In the genomic region with DNA sequence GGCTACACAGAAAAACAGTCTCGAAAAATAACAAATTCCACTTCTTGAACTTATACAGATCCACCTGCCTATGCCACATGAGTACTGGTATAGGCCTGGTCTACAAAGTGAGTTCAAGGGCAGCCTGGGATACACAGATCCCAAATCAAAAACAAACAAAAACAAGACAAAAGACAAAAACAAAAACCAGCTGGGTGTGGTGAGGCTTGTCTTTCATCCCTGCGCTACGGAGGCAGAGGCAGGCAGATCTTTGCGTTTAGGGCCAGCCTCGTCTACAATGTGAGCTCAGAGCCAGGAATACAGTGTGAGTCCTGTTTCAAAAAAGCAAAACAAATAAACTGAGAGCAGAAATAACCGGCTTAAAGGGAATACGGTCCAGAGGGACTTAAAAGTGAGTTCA, we compare ENCODE assay signal across 7 mouse cellular contexts. TPM values are rescaled to one million over a fixed set of nuclear protein-coding genes. Genes with fewer than 3 reads are reported as not detected.
DNase-seq lines count a peak whose midpoint lies in the region; ATAC-seq and TF ChIP-seq lines count a peak whose summit lies in the region.

No protein-coding gene starts in this region.

- no peak for ATAC-seq in liver, embryonic 12.5 days

- no peak for DNase-seq in testis, postnatal 14 days (ENCODE audit: low spot score)
- no peak for DNase-seq in forebrain, embryonic 10.5 days (ENCODE audit: extremely low spot score, low spot score)
- DNase-seq in yolk sac, embryonic 10.5 days (ENCODE audit: low spot score), result peak; percentile 11
- DNase-seq in urinary bladder, adult 2 months (ENCODE audit: low spot score), result no peak
- DNase-seq in ovary, postnatal 14 days (ENCODE audit: low spot score), result no peak

- H3K27me3 ChIP-seq in testis, adult 2 months (ENCODE audit: control insufficient read depth, insufficient read depth, low read length), result no peaks in the 10 kb centered on the region
- H3K27me3 ChIP-seq in forebrain, embryonic 10.5 days (ENCODE audit: poor library complexity, severe bottlenecking), result no peaks in the 10 kb centered on the region
- no peaks in the 10 kb centered on the region for H3K27me3 ChIP-seq in liver, embryonic 12.5 days (replicated peaks)

- H3K9ac ChIP-seq in liver, embryonic 12.5 days, result peak overlapping the region; percentile 65

- 64% methylated on average over 7 of the region's 7 CpGs for WGBS in forebrain, embryonic 10.5 days
- 49% methylated on average over 7 of the region's 7 CpGs for WGBS in liver, embryonic 12.5 days (ENCODE audit: insufficient replicate concordance)

- H3K4me3 ChIP-seq in testis, adult 2 months (ENCODE audit: control insufficient read depth, low read depth, low read length), result peak overlapping the region; percentile 87
- peak overlapping the region; percentile 72 for H3K4me3 ChIP-seq in forebrain, embryonic 10.5 days
- peak overlapping the region; percentile 94 for H3K4me3 ChIP-seq in liver, embryonic 12.5 days

- peaks cover 5% of the 10 kb centered on the region; the same call in 1 of the 2 replicates for H3K4me1 ChIP-seq in testis, adult 2 months (ENCODE audit: control insufficient read depth, insufficient read depth, low read length)
- H3K4me1 ChIP-seq in forebrain, embryonic 10.5 days, result peaks cover 22% of the 10 kb centered on the region
- peaks cover 29% of the 10 kb centered on the region for H3K4me1 ChIP-seq in liver, embryonic 12.5 days

- no peaks in the 10 kb centered on the region; the same call in 1 of the 2 replicates for H3K36me3 ChIP-seq in testis, adult 2 months (ENCODE audit: control insufficient read depth, insufficient read depth, low read length)
- H3K36me3 ChIP-seq in forebrain, embryonic 10.5 days (replicated peaks), result peaks cover 26% of the 10 kb centered on the region
- peaks cover 30% of the 10 kb centered on the region for H3K36me3 ChIP-seq in liver, embryonic 12.5 days

- peak overlapping the region; percentile 85 for H3K27ac ChIP-seq in testis, adult 2 months (ENCODE audit: control insufficient read depth, insufficient read depth, low read depth, low read length)
- peak overlapping the region; percentile 92 for H3K27ac ChIP-seq in forebrain, embryonic 10.5 days
- H3K27ac ChIP-seq in liver, embryonic 12.5 days, result peak overlapping the region; percentile 78

- H3K4me2 ChIP-seq in liver, embryonic 12.5 days, result peak overlapping the region; percentile 81

- no peak for TF ChIP-seq POLR2A in testis, adult 2 months (IDR thresholded peaks at IDR 0.05; ENCODE audit: control insufficient read depth, low read depth, low read length)

- no peaks in the 10 kb centered on the region for H3K9me3 ChIP-seq in forebrain, embryonic 10.5 days
- H3K9me3 ChIP-seq in liver, embryonic 12.5 days (replicated peaks), result no peaks in the 10 kb centered on the region

- TF ChIP-seq CTCF in testis, adult 2 months (IDR thresholded peaks at IDR 0.05; ENCODE audit: control insufficient read depth, insufficient read depth, insufficient replicate concordance, low read depth, low read length), result no peak

RNA-seq across cellular contexts. Expression of gene Selenok, which starts 0.5 kb away (rescaled TPM):
- 67.0 and 94.4 TPM in 2 replicates for polyA plus RNA-seq in testis, adult 2 months (2012; rRNA removed)
- polyA plus RNA-seq in forebrain, embryonic 10.5 days (2016; fragmentation: Nextera tagmentation; extraction: Ambion mirVana), result 248 and 266 TPM in 2 replicates
- 133 and 142 TPM in 2 replicates for polyA plus RNA-seq in liver, embryonic 12.5 days (2016; fragmentation: Nextera tagmentation; extraction: Ambion mirVana)
- 147 and 185 TPM in 2 replicates for polyA plus RNA-seq in urinary bladder, adult 2 months (2012; rRNA removed)

RNA-seq across cellular contexts. Expression of gene Actr8, which starts 10.5 kb away (rescaled TPM):
- polyA plus RNA-seq in testis, adult 2 months (2012; rRNA removed), result 24.1 and 25.5 TPM in 2 replicates
- polyA plus RNA-seq in forebrain, embryonic 10.5 days (2016; fragmentation: Nextera tagmentation; extraction: Ambion mirVana), result 83.3 and 85.4 TPM in 2 replicates
- polyA plus RNA-seq in liver, embryonic 12.5 days (2016; fragmentation: Nextera tagmentation; extraction: Ambion mirVana), result 32.5 and 36.3 TPM in 2 replicates
- polyA plus RNA-seq in urinary bladder, adult 2 months (2012; rRNA removed), result 49.8 and 51.9 TPM in 2 replicates

RNA-seq across cellular contexts. Expression of gene Il17rb, which starts 41.1 kb away (rescaled TPM):
- 2.2 and 2.5 TPM in 2 replicates for polyA plus RNA-seq in testis, adult 2 months (2012; rRNA removed)
- polyA plus RNA-seq in forebrain, embryonic 10.5 days (2016; fragmentation: Nextera tagmentation; extraction: Ambion mirVana), result 0.76 and 0.91 TPM in 2 replicates
- polyA plus RNA-seq in liver, embryonic 12.5 days (2016; fragmentation: Nextera tagmentation; extraction: Ambion mirVana), result 0.39 and 0.57 TPM in 2 replicates
- 0.38 and 0.91 TPM in 2 replicates for polyA plus RNA-seq in urinary bladder, adult 2 months (2012; rRNA removed)

RNA-seq across cellular contexts. Expression of gene Chdh, which starts 41.2 kb away (rescaled TPM):
- polyA plus RNA-seq in testis, adult 2 months (2012; rRNA removed), result 11.7 and 13.4 TPM in 2 replicates
- polyA plus RNA-seq in forebrain, embryonic 10.5 days (2016; fragmentation: Nextera tagmentation; extraction: Ambion mirVana), result not detected in 2 replicates
- 0.25 and 0.26 TPM in 2 replicates for polyA plus RNA-seq in liver, embryonic 12.5 days (2016; fragmentation: Nextera tagmentation; extraction: Ambion mirVana)
- polyA plus RNA-seq in urinary bladder, adult 2 months (2012; rRNA removed), result 0.77 and 0.81 TPM in 2 replicates
